Mouse (Mus musculus) kidney, embryonic 16.5 days (tissue): ENCODE results near the gene Ncan. TPM values are rescaled to one million over a fixed set of nuclear protein-coding genes. Genes with fewer than 3 reads are reported as not detected.

ENCODE experiments used
- ATAC-seq: fragments of 200-750 bp; cut with Nextera tagmentation; 2 replicates; pipeline ENCODE4 v1.8.0; 2017; ENCODE audit warnings: moderate TSS enrichment; ENCODE audit not compliant: low FRiP score, low TSS enrichment
- H3K27ac ChIP-seq: fragments of 300-500 bp; sonication (generic); 2 replicates; pipeline ENCODE4 v1.5.1; 2014; ENCODE audit warnings: low read length
- H3K27me3 ChIP-seq: fragments of 300-500 bp; sonication (generic); 2 replicates; pipeline ENCODE4 v1.6.1; 2014; ENCODE audit warnings: low read length, control low read depth, mixed read lengths; ENCODE audit not compliant: insufficient read depth
- H3K36me3 ChIP-seq: fragments of 300-500 bp; sonication (generic); 2 replicates; pipeline ENCODE4 v1.6.1; 2014; ENCODE audit warnings: low read length, control low read depth, mixed read lengths; ENCODE audit not compliant: insufficient read depth
- H3K4me1 ChIP-seq: fragments of 300-500 bp; sonication (generic); 2 replicates; pipeline ENCODE4 v1.6.1; 2014; ENCODE audit warnings: low read length, control low read depth, mixed read lengths; ENCODE audit not compliant: insufficient read depth
- H3K4me2 ChIP-seq: fragments of 300-500 bp; sonication (generic); replicated peaks from 2 replicates; pipeline ENCODE4 v1.6.1; 2014; ENCODE audit warnings: low read depth, low read length
- H3K4me3 ChIP-seq: fragments of 300-500 bp; sonication (generic); 2 replicates; pipeline ENCODE4 v1.5.1; 2014; ENCODE audit warnings: mild to moderate bottlenecking, low read length
- H3K9ac ChIP-seq: fragments of 300-500 bp; sonication (generic); replicated peaks from 2 replicates; pipeline ENCODE4 v1.6.1; 2014; ENCODE audit warnings: low read length
- H3K9me3 ChIP-seq: fragments of 300-500 bp; sonication (generic); 2 replicates; pipeline ENCODE4 v1.6.1; 2016; ENCODE audit warnings: low read length, control low read depth
- WGBS: fragments of 180-500 bp; shearing (Covaris S2); extraction: QIAGEN DNeasy Blood & Tissue Kit; methylation state at CpG from one replicate; pipeline ENCODE4 v1.1.7; 2014; 5-methylcytosine and 5-hydroxymethylcytosine counted together
- polyA plus RNA-seq: library from polyadenylated mRNA; unstranded; fragments of >200 nt; fragmentation: Nextera tagmentation; extraction: Ambion mirVana; gene quantifications from 2 replicates; pipeline ENCODE4 v1.2.1, GENCODE M21; 2015

The Ncan gene
- polyA plus RNA-seq, 1 experiment from 2014 or later, result 0.10 TPM

- Histone ChIP-seq H3K9me3 (no peaks in the 10 kb centered on the region), H3K4me2 (no peak overlapping the region), H3K27me3 (no peaks in the 10 kb centered on the region), H3K9ac (no peak overlapping the region), H3K36me3 (peaks cover 20% of the 10 kb centered on the region), H3K27ac (no peak overlapping the region), H3K4me1 (peaks cover 11% of the 10 kb centered on the region), H3K4me3 (no peak overlapping the region)
- WGBS, result 83% methylated on average over 3 of the region's 3 CpGs
- ATAC-seq, result no peak
Measured at GRCm38 (mm10) chr8:70130066-70130465, 9.4 kb upstream of the Ncan start.

GRCm38 (mm10) chr8:70129309-70129952 is 8.8 kb upstream of the Ncan start:
- ATAC-seq, result no peak
- H3K36me3 ChIP-seq, result peaks cover 14% of the 10 kb centered on the region
- no peaks in the 10 kb centered on the region for H3K9me3 ChIP-seq

GRCm38 (mm10) chr8:70128435-70128834 is 7.8 kb upstream of the Ncan start:
- Histone ChIP-seq H3K4me2 (no peak overlapping the region), H3K9me3 (no peaks in the 10 kb centered on the region), H3K4me3 (no peak overlapping the region), H3K27ac (no peak overlapping the region), H3K4me1 (peaks cover 11% of the 10 kb centered on the region), H3K9ac (no peak overlapping the region), H3K36me3 (0 out of 2 replicates have a peak, but pooled peaks cover 5% of the 10 kb centered on the region), H3K27me3 (no peaks in the 10 kb centered on the region)
- no peak for ATAC-seq
- WGBS, result 87% methylated on average over 3 of the region's 3 CpGs

More at GRCm38 (mm10) chr8:70129309-70129952, 8.8 kb upstream of the Ncan start:
- Histone ChIP-seq H3K27me3 (no peaks in the 10 kb centered on the region), H3K4me3 (no peak overlapping the region), H3K4me2 (no peak overlapping the region), H3K9ac (no peak overlapping the region), H3K27ac (no peak overlapping the region), H3K4me1 (peaks cover 11% of the 10 kb centered on the region)
- 54% methylated on average over 9 of the region's 9 CpGs for WGBS

DNA sequence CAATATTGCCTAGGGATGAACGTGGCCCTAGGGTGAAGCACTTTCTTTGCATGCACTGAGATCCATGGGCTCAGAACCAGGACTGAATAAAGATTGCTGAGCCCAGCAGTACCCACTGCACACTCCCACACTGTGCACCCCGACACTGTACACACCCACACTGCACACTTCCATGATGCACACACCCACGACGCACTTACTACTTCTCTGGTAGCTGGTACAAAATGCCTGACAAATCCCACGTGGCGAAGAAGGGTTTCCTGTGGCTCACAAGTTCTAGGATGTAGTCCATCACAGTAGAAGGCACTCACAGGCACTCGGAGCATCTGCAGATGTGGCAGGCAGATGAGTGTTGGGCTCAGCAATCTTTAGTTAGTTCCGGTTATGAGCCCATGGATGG is 4.3 kb upstream of the Ncan start:
- H3K4me2 ChIP-seq, result no peak overlapping the region
- no peak for ATAC-seq
- peaks cover 9% of the 10 kb centered on the region for H3K4me1 ChIP-seq
- 60% methylated on average over 8 of the region's 8 CpGs for WGBS
- H3K27ac ChIP-seq, result no peak overlapping the region
- H3K4me3 ChIP-seq, result no peak overlapping the region
- H3K9ac ChIP-seq, result no peak overlapping the region
- H3K27me3 ChIP-seq, result peaks cover 11% of the 10 kb centered on the region
- no peaks in the 10 kb centered on the region for H3K36me3 ChIP-seq
- H3K9me3 ChIP-seq, result no peaks in the 10 kb centered on the region

- H3K4me2 ChIP-seq, result no peak overlapping the region
- no peak overlapping the region for H3K27ac ChIP-seq
- H3K4me1 ChIP-seq, result peaks cover 5% of the 10 kb centered on the region
- H3K36me3 ChIP-seq, result no peaks in the 10 kb centered on the region
- H3K27me3 ChIP-seq, result peaks cover 32% of the 10 kb centered on the region
- no peak for ATAC-seq
- H3K9ac ChIP-seq, result no peak overlapping the region
- WGBS, result 48% methylated on average over 2 of the region's 2 CpGs
- no peak overlapping the region for H3K4me3 ChIP-seq
- no peaks in the 10 kb centered on the region for H3K9me3 ChIP-seq
Measured at GRCm38 (mm10) chr8:70122863-70123262, 2.2 kb upstream of the Ncan start.

- 13% methylated on average over 17 of the region's 17 CpGs for WGBS
- H3K9ac ChIP-seq, result no peak overlapping the region
- no peaks in the 10 kb centered on the region for H3K36me3 ChIP-seq
- H3K9me3 ChIP-seq, result no peaks in the 10 kb centered on the region
- H3K27me3 ChIP-seq, result peaks cover 59% of the 10 kb centered on the region
- no peak overlapping the region for H3K4me3 ChIP-seq
- no peak for ATAC-seq
- no peak overlapping the region for H3K4me2 ChIP-seq
- no peak overlapping the region for H3K27ac ChIP-seq
- H3K4me1 ChIP-seq, result peaks cover 5% of the 10 kb centered on the region
Measured at GRCm38 (mm10) chr8:70118726-70119700, 1.7 kb downstream of the Ncan start.

DNA sequence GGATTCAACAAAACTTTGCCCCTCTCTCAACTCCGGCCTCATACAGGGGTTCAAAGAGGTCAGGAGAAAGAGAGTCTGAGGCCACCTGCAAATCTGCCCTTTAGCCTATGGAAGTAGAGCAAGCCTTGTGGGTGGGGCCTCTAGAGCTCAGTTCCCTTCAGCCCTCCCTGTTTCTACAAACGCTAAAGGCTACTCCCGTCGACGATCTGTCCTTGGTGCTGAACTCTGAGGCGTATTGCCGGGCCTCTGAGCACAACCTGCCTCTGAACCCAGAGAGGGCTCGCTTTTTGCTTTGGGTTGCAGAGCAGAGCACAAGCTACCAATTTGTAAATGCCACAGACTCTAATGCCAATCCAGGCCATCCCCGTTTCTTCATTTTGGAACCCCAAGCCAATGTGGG is 3.1 kb downstream of the Ncan start:
- WGBS, result 4% methylated on average over 9 of the region's 9 CpGs
- ATAC-seq, result no peak; the same call in 1 of the 2 replicates
- Histone ChIP-seq H3K27me3 (peaks cover 73% of the 10 kb centered on the region), H3K27ac (no peak overlapping the region), H3K4me3 (no peak overlapping the region), H3K9ac (no peak overlapping the region), H3K9me3 (no peaks in the 10 kb centered on the region), H3K36me3 (no peaks in the 10 kb centered on the region), H3K4me1 (peaks cover 5% of the 10 kb centered on the region), H3K4me2 (no peak overlapping the region)

GRCm38 (mm10) chr8:70114892-70115291 is 5.8 kb downstream of the Ncan start:
- no peak for ATAC-seq
- Histone ChIP-seq H3K36me3 (no peaks in the 10 kb centered on the region), H3K27ac (no peak overlapping the region), H3K4me2 (no peak overlapping the region), H3K27me3 (peaks cover 83% of the 10 kb centered on the region), H3K9ac (no peak overlapping the region), H3K9me3 (no peaks in the 10 kb centered on the region), H3K4me3 (no peak overlapping the region), H3K4me1 (no peaks in the 10 kb centered on the region)
- WGBS, result 71% methylated on average over 13 of the region's 13 CpGs

DNA sequence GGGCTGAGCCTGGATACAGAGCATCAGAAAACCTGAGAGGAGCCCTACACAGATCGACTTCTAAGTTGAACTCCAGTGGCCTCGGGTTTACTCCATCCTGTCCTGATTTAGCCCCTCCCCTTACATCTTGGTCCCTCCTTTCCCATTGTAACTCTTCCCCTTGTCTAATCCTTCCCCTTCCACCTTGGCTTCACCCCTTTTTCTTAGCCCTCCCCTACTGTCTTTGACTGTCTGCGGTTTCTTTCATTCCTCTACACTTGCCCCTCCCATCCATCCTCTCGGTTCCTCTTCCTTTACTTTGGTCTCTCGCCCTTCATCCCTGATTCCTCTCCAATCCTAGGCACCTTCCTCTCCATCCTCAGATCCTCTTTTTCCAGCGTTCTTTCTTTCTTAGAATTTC is 6.2 kb downstream of the Ncan start:
- Histone ChIP-seq H3K9me3 (no peaks in the 10 kb centered on the region), H3K9ac (no peak overlapping the region), H3K36me3 (no peaks in the 10 kb centered on the region), H3K27me3 (peaks cover 82% of the 10 kb centered on the region), H3K27ac (no peak overlapping the region), H3K4me1 (no peaks in the 10 kb centered on the region), H3K4me2 (no peak overlapping the region), H3K4me3 (no peak overlapping the region)
- 18% methylated on average over 6 of the region's 6 CpGs for WGBS
- ATAC-seq, result no peak
